Mouse (Mus musculus) CD4-positive helper T cell, adult 2 months (primary cell): ENCODE data around the gene Dlgap1.

Experiments
- DNase-seq: peaks from one replicate; pipeline ENCODE4 v3.0.0-alpha.2; 2012; ENCODE audit warnings: low read depth, missing footprints, low spot score

Dlgap1 gene

DNA sequence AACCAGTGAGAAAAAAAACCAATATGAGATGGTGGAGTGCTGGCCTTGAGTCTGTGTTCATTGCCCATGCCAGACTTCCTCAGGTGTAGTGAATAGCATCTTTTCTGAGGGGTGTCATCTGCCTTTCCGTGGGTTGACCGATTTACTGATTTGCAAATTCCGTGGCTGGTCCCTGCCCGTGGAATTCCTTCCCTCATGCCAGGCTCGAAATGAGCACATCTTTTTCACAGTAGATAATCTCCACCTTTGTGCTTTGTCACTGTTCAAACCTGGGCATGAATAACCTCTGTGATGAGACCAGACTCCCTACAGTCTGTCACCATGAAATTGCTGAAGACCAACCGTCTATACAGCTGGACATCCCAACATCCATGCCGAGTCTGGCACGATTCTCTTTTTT, 493.4 kb downstream of the Dlgap1 start:
- no peak for DNase-seq

DNA sequence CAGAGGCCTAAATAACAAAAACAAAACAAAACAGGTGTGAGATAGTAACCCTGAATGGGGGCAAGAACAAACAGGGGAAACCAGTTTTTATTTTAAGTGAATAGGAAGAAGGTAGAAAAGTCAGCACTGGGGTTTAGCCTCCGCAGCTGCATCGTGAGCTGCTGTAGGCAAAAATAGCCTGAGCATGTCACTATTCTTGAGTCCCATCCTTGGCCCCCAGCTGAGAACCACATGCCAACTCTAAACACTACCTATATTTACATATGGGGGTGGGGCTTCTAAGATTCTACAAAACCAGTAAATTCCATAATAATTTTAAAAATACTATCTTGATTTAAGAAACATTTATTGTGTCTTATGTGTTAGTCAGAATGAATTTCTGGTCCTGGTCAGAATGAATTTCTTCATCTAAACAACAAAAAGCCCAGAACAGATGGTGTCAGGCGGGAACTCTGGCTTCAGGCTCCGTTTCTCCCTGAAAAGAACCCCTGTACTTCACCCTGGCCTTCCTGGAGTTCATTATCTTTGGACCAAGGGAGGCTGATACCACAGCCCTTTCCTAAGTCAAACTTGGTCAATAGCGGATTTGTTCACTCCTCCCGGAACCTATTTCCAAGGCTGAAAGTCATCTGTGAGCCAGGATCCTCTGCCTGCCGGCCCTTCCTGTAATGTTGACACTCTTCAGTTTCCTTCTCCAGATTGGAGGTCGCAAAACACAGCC, 494.1 kb downstream of the Dlgap1 start:
- no peak for DNase-seq

DNA sequence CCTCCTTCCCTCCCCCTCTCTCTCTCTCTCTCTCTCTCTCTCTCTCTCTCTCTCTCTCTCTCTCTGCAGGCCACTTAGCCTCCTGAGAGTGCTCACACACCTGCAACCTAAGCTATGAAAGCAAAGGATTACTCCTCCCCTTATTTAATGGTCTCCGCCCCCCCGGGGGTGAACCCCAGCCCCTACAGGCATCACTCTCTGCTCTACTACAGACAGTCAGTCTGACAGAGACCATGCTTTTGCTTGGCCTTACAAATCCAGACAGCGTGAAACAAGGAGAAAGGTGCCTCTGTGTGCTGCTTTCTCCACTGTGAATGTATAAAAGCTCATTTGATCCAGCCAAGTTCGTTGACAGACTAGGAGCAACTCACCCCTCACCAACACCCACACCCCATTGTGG, 497.5 kb downstream of the Dlgap1 start:
- no peak for DNase-seq

DNA sequence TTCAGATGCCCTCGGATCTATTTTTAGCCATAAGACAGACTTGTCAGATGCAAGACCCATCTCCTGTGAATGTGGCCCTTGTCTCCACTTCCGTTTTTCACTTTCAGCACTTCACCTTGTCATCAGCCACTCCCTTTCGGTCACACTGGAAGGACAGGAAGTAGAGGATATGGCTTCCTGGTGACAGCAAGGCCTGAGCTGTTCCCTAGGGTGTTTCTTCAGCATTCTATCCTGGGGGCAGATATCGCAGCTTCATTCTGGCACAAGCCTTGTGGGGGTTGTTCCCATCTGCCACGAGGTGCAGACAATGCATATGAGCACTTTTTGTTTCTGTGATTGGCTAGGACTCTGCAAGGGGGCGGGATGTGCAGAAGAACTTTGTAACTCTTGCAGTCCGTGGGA, 502.1 kb downstream of the Dlgap1 start:
- no peak for DNase-seq

DNA sequence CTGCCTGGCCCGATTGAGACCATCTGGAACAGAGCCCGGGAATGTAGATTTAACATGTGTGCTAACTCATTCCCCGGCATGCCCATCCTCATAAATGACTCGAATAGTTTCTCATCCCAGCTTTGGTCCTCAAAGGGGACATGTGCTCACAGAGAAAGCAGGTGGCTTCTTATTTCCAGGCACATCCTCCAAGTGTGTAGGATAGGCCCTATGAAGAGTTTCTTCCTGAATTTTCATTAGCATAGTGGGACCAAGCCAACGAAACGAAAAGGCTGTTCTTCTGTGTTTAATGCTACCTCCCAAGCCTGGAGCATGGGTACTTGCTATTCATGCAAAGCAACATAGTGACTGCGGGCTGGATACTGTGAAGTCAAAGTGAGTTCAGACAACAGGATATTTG, 503.3 kb downstream of the Dlgap1 start:
- DNase-seq = no peak

DNA sequence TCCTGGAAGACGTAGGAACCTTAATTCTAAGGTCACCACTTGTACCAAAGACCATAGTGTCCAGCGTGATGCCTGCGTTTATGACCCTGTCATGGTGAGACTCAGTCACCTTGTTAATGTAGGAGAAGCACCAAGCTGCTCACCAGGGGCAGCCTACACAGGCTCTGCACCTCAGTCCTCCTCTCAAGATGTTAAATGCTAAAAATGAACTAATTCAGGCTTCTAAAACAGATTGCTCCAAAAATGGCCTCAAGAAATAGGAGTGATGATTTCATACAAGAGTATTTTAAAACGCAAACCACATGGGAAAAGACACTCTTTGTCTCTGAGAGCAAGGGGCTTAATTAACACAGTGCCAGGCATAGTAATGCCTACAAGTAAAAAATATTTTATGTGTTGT, 505.0 kb downstream of the Dlgap1 start:
- no peak for DNase-seq

DNA sequence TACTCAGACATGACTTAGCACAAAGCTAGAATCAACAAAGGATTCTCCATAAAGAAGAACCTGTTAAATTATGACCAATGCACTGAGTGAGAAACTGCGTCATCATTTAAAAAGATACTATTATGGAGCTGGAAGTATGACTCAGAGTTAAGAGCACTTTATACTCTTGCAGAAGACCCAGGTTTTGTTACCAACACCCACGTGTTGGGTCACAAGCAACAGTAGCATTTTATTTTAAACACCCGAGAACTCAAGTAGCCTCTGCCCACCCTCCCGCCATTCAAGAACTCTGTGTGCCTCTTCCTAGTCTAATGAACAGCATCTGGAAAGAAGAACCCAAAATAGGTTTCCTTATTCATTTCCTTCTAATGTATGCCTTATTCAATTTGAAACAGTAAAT, 514.8 kb downstream of the Dlgap1 start:
- DNase-seq = no peak

DNA sequence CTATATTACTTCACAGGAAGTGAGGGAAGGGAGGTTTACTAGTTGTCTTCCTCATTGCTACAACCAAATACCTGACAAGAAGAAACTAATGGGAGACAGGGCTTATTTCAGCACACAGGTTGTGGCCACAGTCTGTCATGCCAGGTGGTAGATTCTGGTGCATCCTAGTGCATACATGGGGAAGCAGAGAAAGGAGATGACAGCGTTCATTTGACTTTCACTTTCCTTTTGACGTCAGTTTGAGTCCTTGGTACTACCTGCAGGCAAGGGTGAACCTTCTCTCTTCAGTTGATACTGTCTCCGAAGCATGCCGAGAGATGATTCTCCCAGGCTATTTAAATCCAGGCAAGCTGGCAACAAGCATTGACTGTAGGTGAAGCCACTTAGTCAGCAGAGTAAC, 516.8 kb downstream of the Dlgap1 start:
- DNase-seq = no peak

DNA sequence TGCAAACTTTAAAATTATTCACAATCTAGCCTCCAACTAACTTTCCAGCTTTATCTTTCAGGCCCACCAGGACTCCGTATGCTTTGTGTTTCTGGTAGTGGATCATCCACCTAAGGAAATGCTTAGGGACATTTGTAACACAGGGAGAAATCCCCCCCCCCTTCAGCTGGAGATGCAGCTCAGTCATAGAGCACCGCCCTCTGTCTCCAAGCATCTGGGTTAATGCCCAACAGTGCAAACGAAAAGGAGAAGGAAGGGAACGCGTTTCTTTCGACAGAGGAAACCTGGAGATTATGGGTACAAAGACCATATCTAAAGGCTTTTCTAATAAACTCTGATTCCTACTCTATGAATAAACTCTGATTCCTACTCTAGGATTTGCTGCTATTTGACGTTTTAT, 517.4 kb downstream of the Dlgap1 start:
- DNase-seq = no peak

DNA sequence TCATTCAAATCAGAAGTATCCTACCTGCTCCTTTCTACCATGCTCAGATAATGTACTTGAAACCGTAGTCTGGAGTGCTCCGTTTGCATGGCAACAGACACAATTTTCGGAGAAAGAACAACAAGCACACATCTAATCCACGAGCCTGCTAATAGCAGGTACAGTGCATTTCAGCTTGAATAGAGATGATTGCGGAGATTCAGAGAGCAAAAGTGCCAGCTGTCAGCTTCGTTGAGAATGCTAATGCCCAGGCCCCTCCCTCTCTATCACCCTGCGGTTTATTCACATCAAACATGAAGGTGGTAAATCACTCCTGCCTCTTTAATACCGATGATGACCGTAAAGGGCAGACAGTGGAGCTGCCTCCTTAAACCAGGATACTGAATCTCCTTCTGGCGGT, 518.0 kb downstream of the Dlgap1 start:
- DNase-seq = no peak

DNA sequence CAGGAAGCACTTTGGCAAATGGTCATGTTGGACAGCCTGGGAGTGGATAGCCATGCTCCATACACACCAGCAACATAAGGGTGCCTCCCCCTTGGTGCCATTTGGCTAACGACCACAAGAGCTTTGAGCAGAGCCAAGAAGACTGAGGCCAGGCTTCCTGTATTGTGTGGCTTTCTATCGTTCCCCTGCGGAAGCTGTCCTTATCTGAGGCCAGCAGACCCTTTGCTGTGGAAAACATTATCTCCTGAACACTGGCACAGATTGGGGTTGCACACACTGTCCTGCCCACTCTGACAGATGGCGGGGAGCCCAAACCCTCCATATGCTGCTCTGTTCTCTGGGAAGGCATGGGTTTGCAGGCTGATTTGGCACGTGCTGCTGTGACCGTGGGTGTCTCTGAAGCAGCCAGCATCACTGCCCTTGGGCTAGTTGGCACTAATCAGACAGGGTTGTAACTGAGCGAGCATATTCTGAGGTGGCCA, 520.0 kb downstream of the Dlgap1 start:
- no peak for DNase-seq

DNA sequence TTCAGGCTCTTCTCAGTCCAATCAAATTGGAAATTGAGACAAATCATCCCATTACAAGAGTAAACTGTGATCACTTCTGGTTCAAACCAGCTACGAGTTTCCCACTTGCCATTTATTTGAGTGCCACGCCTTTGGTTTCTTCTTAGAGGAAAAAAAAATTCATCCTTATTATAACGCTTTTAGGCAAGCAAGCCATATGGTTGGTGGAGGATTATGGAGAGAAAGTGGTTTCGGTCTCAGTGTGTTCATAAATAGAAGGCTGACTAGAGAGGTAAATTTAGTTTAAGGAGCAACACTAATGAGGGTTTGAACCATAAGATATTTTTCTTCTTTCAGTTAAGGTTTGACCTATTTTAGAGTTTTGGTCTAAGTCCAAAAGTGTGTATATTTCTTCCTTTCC, 522.7 kb downstream of the Dlgap1 start:
- DNase-seq = no peak

DNA sequence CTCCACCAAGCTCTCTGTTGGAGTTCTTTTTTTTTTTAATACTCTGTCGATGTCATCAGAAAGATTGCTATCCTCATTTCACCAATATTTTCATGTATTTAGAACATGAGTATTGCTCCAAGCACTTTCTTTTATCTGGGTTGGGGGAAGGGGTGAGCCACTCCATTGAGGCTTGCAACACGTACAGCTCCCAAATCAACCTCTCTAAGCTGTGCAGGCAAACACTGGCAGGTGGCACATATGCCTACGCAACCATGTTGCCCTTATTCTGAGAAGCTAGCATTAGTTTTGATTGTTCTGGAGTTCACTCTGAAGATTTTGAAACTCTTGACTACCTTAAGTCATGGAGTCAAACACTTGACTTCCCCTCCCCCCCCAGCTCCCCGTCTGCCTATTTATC, 525.5 kb downstream of the Dlgap1 start:
- no peak for DNase-seq

DNA sequence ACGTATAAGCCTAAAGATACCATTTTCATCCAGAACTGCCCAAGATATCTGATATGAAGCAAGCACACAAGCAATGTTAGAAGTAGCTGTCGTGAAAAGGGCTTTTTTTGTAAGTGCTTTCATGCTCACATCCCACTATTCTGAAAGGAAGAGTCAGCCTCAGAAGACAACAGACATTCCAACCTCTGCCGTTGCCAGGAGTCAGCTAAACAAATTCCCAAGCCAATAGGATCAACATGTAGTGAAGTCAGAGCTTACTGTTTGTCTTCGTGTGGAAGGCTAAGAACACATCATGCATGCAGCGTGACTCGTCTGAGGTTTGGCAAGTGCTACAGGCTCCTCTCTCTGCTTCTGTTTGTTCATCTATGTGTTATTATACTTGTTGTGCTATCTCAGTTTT, 529.4 kb downstream of the Dlgap1 start:
- DNase-seq = no peak

DNA sequence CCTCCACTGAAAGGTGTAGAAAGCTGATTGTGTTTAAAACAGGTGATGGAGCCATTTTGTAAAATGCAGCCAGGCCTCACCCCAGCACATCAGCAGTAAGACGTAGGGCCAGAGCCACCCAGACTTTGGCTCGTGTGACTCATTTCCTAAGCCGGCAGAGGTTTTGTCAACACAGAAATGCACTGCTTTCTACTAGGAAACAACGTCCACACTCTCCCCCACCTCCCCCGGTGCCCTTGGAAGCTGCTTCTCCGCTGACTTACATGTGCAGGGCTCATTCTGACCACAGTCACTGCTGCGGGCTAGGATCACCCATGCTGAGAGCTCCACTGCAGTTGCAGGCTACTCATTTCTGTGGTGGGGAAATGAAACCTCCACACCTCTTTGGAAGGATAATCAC, 533.1 kb downstream of the Dlgap1 start:
- no peak for DNase-seq

DNA sequence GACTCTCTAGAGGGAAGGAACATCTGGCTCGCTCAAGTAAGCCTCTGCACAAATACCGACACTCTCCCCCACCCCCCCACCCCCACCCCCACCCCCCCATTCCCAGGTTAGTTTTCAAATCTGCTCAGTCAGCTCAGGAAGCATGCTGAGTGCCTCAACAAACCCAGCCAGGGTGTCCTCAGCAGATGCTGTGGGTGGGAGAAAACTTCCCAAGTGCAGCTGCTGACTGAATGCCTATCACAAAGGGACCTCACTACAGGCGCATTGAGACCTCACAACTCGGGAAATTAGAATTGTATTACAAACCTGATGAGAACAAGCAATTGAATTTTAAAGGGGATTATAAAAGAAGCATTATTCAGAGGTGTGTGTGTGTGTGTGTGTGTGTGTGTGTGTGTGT, 538.9 kb downstream of the Dlgap1 start:
- DNase-seq = no peak

DNA sequence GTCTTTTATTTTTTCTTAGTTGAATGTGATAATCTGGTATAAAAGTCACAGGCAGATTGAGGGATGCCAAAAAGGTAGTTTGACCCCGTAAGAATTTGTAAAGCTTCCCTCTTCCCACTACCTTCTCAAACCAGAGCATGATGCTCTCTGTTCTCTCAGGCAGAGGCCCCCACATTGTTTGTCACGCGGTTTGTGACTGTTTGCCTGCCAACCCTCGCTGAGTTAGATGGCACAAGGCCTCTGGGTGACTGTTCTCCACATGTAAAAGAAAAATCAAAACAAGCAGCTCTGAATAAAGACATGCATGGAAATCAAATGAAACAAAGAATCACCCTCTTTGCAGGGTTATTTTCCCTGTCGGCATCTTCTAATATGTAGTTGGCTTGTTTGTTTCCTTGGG, 541.6 kb downstream of the Dlgap1 start:
- no peak for DNase-seq

DNA sequence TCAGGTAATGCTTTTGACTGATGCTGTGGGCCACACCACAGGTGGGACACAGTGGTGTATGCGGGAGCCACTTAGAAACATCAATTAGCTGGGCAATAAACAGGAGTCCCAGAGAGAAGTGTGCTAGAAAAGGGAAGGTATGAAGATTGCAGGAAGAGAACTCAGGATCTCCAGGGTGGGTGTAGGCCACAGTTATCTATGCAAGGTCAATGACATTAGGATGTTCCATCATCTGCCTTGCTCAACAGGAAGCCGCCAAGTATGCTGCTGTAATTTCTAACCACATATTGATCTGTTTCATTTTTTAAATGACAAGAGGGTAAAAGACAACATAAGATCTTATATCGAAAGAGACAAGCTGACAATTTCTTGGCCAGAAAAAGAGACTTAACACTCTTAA, 542.5 kb downstream of the Dlgap1 start:
- DNase-seq = no peak

DNA sequence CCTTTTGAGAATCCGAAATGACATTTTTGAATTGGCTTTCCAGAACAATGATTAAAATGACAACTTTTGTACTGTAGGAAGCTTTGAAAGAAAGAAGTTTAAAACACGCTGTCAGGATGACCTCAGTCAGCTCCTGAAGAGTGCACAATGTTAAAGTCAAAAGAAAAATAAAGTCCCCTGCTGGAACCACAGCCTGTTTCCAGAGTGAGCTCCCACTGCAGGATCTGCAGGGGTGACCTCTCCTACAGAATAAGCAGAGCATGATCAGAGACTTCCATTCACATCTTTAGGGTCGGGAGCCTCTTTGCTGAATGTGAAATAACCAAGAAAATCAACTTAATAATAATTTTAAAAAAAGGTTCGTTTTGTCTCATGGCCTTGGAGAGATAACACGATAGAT, 544.9 kb downstream of the Dlgap1 start:
- no peak for DNase-seq

DNA sequence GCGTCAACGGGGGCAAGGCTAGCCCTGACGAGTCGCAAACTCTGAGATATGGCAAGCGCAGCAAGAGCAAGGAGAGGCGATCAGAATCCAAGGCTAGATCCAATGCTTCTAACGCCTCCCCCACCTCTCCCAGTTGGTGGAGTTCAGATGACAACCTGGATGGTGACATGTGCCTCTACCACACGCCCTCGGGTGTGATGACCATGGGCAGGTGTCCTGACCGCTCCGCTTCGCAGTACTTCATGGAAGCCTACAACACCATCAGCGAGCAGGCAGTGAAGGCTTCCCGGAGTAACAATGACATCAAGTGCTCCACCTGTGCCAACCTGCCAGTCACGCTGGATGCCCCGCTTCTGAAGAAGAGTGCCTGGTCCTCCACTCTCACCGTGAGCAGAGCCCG, 547.6 kb downstream of the Dlgap1 start:
- DNase-seq = no peak

DNA sequence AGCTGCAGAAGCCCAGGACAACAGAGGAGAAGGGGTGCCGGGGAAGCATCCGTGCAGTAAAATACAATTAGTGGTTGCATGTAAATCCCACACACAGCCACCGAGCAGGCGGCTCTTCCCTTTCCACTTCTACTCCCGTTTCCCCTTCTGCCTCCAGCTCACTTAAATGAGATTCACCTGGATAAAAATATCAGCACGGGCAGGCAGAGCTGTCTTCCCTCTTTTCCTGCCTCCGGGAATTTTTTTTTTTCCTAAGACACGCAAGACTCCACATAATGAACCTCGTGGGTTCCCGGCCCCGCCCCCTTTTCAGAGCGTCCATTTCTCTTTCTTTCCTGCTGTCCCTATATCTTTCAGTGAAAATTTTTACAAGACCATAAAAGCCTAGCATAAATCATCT, 548.5 kb downstream of the Dlgap1 start:
- no peak for DNase-seq

DNA sequence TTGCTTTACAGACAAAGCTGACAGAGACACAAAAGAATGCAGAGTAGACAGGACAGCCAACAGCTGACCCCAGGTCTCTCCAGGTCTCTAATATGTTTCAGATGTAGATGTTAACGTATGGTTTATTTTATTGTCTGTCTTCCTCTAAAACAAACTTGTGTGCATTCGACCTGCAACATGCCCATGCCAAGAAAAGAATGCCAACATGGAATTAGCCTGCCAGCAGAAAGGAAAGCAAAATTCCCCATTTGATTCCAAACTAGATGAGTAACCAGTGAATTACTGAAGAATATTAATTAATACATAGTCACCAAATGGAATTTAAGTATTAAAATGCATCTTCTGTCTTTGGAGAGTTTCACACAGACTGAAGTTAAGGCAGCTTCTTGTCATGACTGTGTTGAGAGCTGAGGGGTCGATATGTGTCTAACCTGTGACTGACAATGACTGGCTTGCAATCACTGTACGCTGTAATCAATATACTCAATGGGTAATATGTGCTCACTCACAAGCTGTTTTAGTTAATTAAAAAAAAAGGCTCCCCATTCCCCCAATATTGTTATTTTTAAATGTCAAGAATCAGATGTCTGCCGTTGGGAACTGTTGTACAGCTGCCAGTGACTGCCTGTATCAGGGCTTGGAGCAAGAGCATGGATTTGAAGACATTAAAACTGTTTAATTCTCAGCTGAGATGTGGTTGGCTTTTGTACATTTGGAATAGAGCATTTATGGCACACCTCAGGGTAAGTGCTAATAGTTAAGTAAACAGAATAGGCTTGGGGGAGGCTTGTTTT, 552.4 kb downstream of the Dlgap1 start:
- no peak for DNase-seq

DNA sequence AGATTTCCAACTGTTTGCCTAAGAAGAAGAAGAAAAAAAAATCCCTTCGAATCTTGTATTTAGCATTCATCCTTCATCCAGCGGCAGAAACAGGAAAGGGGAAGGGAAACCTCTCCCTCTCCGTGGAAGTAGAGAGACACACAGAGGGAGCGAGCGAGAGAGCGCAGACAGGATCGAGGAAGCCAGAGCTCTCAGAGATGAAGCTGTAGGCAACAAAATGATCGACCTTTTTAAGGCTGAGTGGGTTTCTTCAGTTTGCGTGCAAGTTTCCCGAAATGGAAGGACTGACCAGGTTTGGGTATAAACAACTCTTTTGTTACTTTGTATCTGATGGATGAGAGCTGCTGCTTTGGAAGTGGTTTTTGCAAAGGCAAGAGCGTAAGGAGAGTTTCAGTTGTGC, 553.1 kb downstream of the Dlgap1 start:
- no peak for DNase-seq
